Mouse (Mus musculus) heart, postnatal 36 days (tissue): ENCODE measurements around the gene Spib. TPM values are rescaled to one million over a fixed set of nuclear protein-coding genes. Genes with fewer than 3 reads are reported as not detected.

Experiments used
- DNase-seq, 2 experiments: peaks; one replicate each; pipeline ENCODE4 v3.0.0; 2021 to 2022
- intact Hi-C: fragments of 180-260 bp; cut with DNase I; formaldehyde crosslinking; loops from one replicate; pipeline ENCODE4 v1.15.1; 2025
- microRNA-seq, 2 experiments: library from miRNA; unstranded; fragments of <30 nt; microRNA quantifications; one replicate each; pipeline ENCODE4 v1.2.0; 2021; ENCODE audit warnings: borderline number of aligned reads in 2 of 2
- total RNA-seq, 2 experiments: library from RNA; stranded (reverse); gene quantifications; 2 replicates each; pipeline ENCODE4 v1.2.3; 2021

Spib gene
- total RNA-seq, 2 experiments from 2014 or later: 0.31 to 0.51 TPM

- intact Hi-C loops: no loop called here
- no peak for DNase-seq
Observed at GRCm38 (mm10) chr7:44492166-44492826, 39.6 kb downstream of the Spib start.

GRCm38 (mm10) chr7:44491391-44491790 is 40.5 kb downstream of the Spib start:
- intact Hi-C loops: no loop called here
- DNase-seq: no peak

- no peak for DNase-seq
- intact Hi-C loops: no loop called here
Observed at GRCm38 (mm10) chr7:44490281-44490680, 41.6 kb downstream of the Spib start.

- no peak for DNase-seq
- intact Hi-C loops: no loop called here
Observed at GRCm38 (mm10) chr7:44488545-44488944, 43.3 kb downstream of the Spib start.

- DNase-seq: no peak
- intact Hi-C loops: no loop called here
Observed at GRCm38 (mm10) chr7:44487936-44488335, 43.9 kb downstream of the Spib start.

DNA sequence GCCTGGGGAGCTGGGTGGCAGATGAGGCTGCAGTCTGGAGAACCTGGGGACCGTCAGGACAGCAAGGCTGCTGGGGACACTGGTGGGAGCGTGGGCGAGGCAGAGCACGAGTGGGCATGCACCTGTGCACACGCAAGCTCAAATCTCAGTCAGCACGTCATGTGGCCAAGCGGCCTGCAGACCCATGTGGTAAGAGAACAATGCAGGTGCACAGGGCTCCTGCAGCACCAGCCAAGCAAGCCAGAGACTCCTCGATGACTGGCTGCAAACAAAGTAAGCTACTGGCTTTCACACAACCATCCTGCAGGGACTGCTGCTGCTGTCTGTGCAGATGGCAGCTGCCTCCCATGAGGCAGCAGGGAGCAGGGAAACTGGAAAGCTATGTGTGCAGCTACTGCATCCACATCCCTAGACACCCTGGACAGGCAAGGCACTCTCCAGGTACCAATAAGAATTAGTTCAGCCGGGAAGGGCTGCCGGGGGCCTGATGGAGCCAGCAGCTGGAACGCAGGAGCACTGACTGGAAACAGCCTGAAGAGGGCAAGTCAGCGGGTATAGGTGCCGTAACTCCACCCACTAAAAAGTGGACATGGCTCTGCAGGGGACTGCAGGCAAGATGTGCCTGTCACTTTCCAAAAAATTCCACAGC is 44.8 kb downstream of the Spib start:
- intact Hi-C loops: no loop called here

GRCm38 (mm10) chr7:44485572-44486195 is 46.2 kb downstream of the Spib start:
- intact Hi-C loops: loop anchor here (1.0 to 2.0 kb wide), 3 partner anchors 39 to 223 kb away; no protein-coding TSS in a partner anchor
- no peak for DNase-seq

More for the DNA sequence above, 44.8 kb downstream of the Spib start:
- DNase-seq: no peak

DNA sequence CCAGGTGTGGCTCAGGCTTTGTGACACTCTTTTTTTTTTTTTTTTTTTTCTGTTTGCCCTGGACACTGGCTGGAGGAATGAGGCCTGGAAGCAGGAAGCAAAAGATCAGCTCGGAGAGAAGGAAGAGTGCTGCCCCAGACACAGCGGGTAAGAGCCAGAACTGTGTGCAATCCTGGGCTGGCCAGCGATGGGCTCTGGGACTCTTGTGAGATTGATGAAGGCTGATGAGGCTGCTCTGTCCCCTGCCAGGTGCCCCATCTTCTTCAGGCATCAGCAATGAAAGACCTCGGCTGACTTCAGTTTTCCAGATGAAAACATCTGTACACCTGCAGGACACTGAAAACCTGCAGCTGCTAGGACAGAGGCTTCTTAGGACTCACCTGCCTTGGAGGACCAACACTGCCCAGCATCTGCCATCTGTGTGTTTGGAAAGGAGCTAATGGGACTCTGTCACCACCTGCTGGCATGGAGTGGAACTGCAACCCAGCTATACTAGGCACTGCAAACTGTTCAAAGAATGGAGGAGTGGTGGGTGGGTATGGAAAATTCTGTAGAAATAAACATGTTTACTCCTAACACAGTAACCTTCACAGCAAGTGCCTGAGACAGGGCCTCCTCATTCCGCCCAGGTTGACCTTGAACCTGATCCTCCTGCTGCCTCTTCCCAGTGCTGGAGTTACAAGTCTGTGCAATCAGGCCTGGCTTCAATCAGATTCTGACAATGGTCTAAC is 46.9 kb downstream of the Spib start:
- intact Hi-C loops: loop anchor here (1.0 to 2.0 kb wide), 3 partner anchors 38 to 223 kb away; no protein-coding TSS in a partner anchor
- peak; percentile 74 to 82 for DNase-seq

DNA sequence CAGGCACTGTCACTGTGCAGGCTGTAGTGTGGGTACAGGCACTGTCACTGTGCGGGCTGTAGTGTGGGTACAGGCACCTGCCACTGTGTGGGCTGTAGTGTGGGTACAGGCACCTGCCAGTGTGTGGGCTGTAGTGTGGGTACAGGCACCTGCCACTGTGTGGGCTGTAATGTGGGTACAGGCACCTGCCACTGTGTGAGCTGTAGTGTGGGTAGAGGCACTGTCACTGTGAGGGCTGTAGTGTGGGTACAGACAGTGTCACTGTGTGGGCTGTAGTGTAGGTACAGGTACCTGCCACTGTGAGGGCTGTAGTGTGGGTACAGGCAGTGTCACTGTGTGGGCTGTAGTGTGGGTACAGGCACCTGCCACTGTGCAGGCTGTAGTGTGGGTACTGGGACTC is 47.8 kb downstream of the Spib start:
- DNase-seq: no peak
- intact Hi-C loops: loop anchor here (2.0 kb wide), 2 partner anchors 37 to 85 kb away; no protein-coding TSS in a partner anchor

GRCm38 (mm10) chr7:44482836-44483435 is 48.9 kb downstream of the Spib start:
- intact Hi-C loops: no loop called here
- no peak for DNase-seq

Small RNAs within 50 kb of the gene (microRNA-seq; reads per million reads assigned to microRNA genes)
- gene Mir7053: 0 to 2.0 reads per million in 2 experiments

Other genes with a start within 250 kb of the Spib start
- gene Clec11a, start 225.2 kb downstream of the Spib start, total RNA-seq: under 1 TPM; 0.75 to 0.84 TPM
- gene Shank1, start 221.8 kb downstream of the Spib start, total RNA-seq: 1 to 10 TPM in 1 of 2 experiments, under 1 TPM in 1; 1.00 to 1.5 TPM
- 1 to 10 TPM; 1.7 to 3.4 TPM for gene Syt3, start 148.0 kb downstream of the Spib start, total RNA-seq
- under 1 TPM in 1 of 2 experiments, not detected in 1; 0.68 TPM for gene 1700008O03Rik, start 146.3 kb downstream of the Spib start, total RNA-seq
- gene Lrrc4b, start 103.1 kb downstream of the Spib start, total RNA-seq: 10 to 100 TPM; 20.5 to 21.6 TPM
- under 1 TPM; 0.65 to 0.75 TPM for gene Aspdh, start 66.7 kb downstream of the Spib start, total RNA-seq
- gene Josd2, start 64.1 kb downstream of the Spib start, total RNA-seq: 100 to 1,000 TPM; 127 to 143 TPM
- 10 to 100 TPM; 87.6 to 87.9 TPM for gene Emc10, start 35.5 kb downstream of the Spib start, total RNA-seq
- 1 to 10 TPM; 3.1 to 3.2 TPM for gene Fam71e1, start 35.5 kb downstream of the Spib start, total RNA-seq
- gene Mybpc2, start 7.4 kb downstream of the Spib start, total RNA-seq: 10 to 100 TPM; 16.5 to 20.1 TPM
- gene Pold1, start 16.8 kb upstream of the Spib start, total RNA-seq: 10 to 100 TPM; 11.9 to 14.0 TPM
- 10 to 100 TPM; 48.2 to 50.8 TPM for gene Nr1h2, start 21.9 kb upstream of the Spib start, total RNA-seq
- under 1 TPM; 0.43 to 0.78 TPM for gene Napsa, start 40.3 kb upstream of the Spib start, total RNA-seq
- gene Kcnc3, start 58.6 kb upstream of the Spib start, total RNA-seq: 1 to 10 TPM; 2.0 to 2.3 TPM
- gene Myh14, start 138.8 kb upstream of the Spib start, total RNA-seq: 100 to 1,000 TPM in 1 of 2 experiments, 10 to 100 TPM in 1; 81.8 to 110 TPM
- not detected for gene Izumo2, start 176.7 kb upstream of the Spib start, total RNA-seq
- 10 to 100 TPM; 25.3 to 26.7 TPM for gene Vrk3, start 216.3 kb upstream of the Spib start, total RNA-seq
- gene Zfp473, start 219.0 kb upstream of the Spib start, total RNA-seq: under 1 TPM; 0.06 to 0.14 TPM